Mouse (Mus musculus) left cerebral cortex, adult 8-10 months (tissue): Measurements from ENCODE around the gene Gm42791. TPM values are rescaled to one million over a fixed set of nuclear protein-coding genes. Genes with fewer than 3 reads are reported as not detected.

Experiments used
- DNase-seq, 2 experiments: peaks; one replicate each; pipeline ENCODE4 v3.0.0; 2022; ENCODE audit warnings: low spot score in 2 of 2
- total RNA-seq, 4 experiments: library from RNA; stranded (reverse); gene quantifications; 2 replicates each; pipeline ENCODE4 v1.2.4; 2022

The Gm42791 gene
- total RNA-seq, 4 experiments from 2014 or later: 30.1 to 40.2 (median 34.9) TPM

- DNase-seq: no peak
Observed at GRCm38 (mm10) chr5:149009111-149009510, 14.2 kb upstream of the Gm42791 start.

DNA sequence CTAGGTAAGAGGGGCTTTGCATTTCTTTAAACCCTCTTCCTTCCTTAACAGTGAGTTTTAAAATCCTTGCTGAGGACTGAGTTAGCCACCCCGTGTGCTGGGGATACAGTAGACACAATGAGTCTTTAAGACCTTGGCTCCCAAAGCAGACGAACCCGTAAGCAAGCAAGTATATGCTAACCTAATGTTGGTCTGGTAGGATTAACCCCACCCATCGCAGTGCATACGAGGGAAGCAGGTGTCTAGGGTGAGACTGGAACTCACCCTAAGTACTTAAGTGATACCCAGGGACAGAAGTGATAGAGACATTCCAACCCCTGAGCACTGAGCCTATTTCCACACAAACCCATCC, 12.3 kb upstream of the Gm42791 start:
- DNase-seq: no peak

DNA sequence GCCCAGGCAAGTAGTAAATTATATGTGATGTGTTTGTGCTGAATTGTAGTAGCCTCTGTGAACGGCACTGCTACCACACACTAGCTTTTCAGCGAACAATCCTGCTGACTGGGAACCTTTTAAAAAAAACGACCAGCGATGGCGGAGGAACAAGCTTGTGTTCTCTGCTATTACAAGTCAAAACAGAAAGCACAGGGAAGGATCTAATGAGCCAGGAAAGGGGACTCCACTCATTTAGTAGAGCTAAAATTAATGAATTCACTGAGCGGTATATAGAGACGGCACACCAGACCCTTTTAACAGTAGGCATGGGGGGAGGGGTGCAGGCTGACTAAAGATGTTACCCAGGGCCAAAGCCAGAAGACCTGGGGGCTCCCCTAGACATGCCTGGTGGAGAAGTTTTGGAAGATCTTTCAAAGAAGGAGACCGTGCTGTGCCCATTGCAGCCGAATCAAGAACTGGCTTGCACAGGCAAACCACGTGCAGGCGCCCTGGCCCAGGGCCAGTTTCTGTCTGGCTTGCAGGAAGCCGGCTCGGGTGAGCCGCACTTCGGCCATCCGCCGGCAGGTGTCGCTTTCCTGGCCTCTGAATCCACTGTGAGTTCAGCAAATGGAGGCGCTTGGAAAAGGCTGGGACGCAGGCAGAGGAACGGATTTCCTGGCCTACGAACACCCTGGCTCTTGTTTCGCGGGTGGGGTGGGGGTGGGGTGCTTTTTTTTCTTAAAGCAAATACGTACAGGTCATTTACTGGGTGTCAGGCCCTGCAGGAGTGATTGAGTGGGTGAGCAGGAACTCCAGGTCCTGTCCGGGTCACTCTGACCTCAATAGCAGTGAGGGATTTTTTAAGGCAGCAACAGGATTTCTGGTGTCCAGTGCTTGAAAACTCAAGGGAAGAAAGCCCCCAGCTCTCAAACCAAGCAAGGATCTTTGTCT, 11.7 kb upstream of the Gm42791 start:
- DNase-seq: peak; percentile 98 to 100

- no peak for DNase-seq
Observed at GRCm38 (mm10) chr5:149005701-149006361, 10.9 kb upstream of the Gm42791 start.

GRCm38 (mm10) chr5:149005083-149005482, 10.1 kb upstream of the Gm42791 start:
- DNase-seq: no peak

DNA sequence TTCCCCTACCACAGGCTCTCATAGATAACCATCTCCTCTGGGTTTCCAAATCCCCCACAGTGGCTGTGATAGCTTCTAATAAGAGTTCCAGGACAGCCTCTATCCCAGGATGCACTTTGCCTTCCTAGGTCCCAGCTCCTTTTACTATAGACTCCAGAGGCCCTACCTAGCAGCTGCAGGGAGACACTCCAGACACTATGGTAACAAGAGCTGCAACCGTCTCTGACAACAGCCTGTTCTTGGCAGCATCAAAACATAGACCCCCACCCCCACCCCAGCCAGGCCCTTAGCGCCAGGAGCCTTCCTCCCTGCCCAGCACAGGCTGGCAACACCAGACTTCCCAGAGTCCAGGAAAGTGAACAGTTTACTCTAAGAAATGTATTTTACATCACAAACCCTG, 8.2 kb upstream of the Gm42791 start:
- DNase-seq: no peak

DNA sequence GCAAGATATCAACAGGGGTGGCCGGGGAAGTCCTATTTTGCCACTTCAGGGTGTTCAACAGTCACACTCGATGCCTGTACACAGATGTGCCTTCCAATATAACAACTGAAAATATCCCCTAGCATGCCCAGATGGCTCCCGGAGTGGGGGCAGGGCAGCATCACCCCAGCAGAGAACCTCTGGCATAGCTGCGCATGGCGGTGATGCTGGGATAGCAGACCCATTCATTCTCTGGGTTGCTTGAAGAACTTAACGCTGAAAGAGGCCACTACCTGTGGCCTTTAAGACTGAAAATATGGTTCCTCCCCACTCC, 7.8 kb upstream of the Gm42791 start:
- no peak for DNase-seq

DNA sequence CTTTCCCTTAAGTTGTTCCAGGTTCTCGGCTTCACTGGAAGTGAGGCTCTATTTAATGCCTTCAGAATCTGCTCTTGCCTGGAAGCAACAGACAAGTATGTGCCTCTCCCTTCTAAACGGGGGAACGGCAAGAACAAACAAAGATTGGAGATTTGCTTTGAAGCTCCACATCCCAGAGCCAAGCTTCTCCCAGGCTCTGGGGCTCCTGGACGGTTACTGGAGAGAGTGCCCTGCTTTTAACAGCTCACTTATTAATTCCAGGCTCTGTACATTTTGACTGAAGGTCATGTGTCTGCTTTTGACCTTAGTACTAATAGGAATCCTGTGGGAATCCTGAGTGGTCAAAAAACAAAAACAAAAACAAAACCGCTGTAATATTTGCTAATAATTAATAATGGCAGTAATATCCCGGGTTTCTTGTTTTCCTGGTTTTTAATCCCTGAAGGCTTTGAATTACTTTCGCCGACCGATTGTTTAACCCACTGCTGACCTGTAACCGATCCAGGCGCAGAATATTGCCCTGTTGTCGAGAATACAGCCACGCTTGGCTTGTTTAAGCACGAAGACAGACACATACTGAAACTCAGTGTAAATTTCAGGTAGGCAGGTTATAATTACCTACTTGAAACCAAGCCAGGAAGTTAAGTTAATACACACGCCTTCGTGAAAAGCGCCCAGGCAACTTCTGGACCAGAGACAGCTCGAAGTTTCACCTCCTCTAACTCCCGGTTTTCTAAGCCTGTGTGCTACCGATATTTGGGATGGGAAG, 7.3 kb upstream of the Gm42791 start:
- DNase-seq: no peak

GRCm38 (mm10) chr5:148999802-149000201, 4.9 kb upstream of the Gm42791 start:
- DNase-seq: no peak

GRCm38 (mm10) chr5:148998512-148998911, 3.6 kb upstream of the Gm42791 start:
- DNase-seq: no peak

- DNase-seq: no peak
Observed at GRCm38 (mm10) chr5:148996709-148997037, 1.7 kb upstream of the Gm42791 start.

GRCm38 (mm10) chr5:148995962-148996708, 1.2 kb upstream of the Gm42791 start:
- no peak for DNase-seq

- no peak for DNase-seq
Observed at GRCm38 (mm10) chr5:148994311-148994705, 639 bp downstream of the Gm42791 start.

DNA sequence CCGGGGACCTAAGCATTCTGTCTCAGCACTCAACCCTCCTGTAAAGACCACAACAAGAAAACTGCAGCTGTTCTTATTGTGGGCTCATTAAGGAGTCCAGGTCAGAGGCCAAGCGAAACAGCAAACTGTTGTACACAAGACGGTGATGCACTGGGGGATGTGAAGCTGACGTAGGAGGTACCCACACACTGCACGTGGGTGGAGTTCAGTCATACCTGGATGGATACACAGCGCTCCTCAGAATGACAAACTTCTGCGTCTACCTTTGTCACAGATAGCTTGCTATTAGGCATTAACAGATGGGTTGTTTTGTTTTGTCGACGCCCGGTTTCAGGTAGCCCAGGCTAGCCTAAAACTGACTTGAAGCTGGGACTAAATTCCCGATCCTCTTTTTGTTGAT, 2.3 kb downstream of the Gm42791 start:
- no peak for DNase-seq

DNA sequence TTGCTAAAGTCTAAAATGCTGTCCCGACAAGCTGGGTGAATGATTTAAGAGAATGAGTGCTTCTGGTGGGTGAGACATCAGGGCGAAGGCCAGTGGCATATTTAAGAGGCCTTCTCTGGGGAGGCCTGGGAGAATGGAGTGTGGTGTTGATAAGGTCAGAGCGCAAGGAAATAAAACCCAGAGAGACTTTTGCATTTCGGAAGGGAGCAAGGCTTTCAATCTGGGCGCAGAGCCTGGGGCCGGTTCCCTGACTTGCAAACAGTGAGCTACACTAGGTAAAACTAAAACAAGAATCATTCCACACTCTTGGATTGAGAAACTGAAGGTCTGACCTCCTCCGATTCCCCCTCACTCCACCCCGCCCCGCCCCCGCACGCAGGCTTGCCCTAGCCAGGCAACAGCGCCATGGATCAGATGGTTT, 4.0 kb downstream of the Gm42791 start:
- no peak for DNase-seq

- DNase-seq: no peak
Observed at GRCm38 (mm10) chr5:148989480-148989879, 5.5 kb downstream of the Gm42791 start.

GRCm38 (mm10) chr5:148984961-148985360, 10.0 kb downstream of the Gm42791 start:
- DNase-seq: no peak

- DNase-seq: no peak
Observed at GRCm38 (mm10) chr5:148983696-148984095, 11.3 kb downstream of the Gm42791 start.

DNA sequence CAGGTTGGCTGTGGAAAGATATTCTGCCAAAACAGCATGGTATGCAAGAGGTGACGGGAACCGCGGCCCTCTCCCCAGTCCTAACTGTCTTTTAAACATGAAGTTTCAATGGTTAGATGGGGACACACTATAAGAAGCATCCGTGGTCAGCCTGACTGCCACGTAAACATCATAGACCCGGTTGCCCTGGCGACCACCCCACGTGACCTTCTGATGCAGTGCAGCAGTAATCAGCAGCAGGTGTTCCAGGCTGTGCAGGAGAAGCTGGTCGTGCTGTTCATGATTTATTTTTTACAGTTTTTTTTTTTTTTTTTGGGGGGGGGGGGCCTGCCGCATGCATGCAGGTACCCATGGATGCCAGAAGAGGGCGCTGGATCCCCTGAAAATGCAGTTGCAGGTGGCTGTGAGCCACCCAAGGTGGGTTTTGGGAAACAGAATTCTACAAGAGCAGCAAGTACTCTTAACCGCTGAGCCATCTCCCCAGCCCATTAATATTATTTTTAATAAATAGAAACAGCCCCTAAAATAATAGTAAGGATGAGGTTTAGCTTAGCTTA, 11.8 kb downstream of the Gm42791 start:
- DNase-seq: no peak

GRCm38 (mm10) chr5:148982396-148982795, 12.6 kb downstream of the Gm42791 start:
- no peak for DNase-seq

- DNase-seq: no peak
Observed at GRCm38 (mm10) chr5:148980607-148981006, 14.3 kb downstream of the Gm42791 start.
